Mouse (Mus musculus) E14TG2a.4 (cell line): ENCODE measurements around the gene Sec1.

Experiments
- H3K27me3 ChIP-seq: 2 replicates; pipeline ENCODE4 v1.6.1; 2014; ENCODE audit warnings: low read length, control low read depth; ENCODE audit not compliant: insufficient read depth
- H3K36me3 ChIP-seq: 2 replicates; pipeline ENCODE4 v1.6.1; 2014; ENCODE audit warnings: low read length, control low read depth; ENCODE audit not compliant: insufficient read depth
- H3K4me1 ChIP-seq: replicated peaks from 2 replicates; pipeline ENCODE4 v1.6.1; 2014; ENCODE audit warnings: low read depth, low read length, control low read depth
- H3K4me3 ChIP-seq: replicated peaks from 2 replicates; pipeline ENCODE4 v1.5.1; 2014; ENCODE audit warnings: mild to moderate bottlenecking, low read length
- H3K9me3 ChIP-seq: 2 replicates; pipeline ENCODE4 v1.6.1; 2014; ENCODE audit warnings: low read length, control low read depth
- CTCF ChIP-seq: conservative IDR thresholded peaks from 2 replicates; pipeline ENCODE4 v1.5.1; 2014; ENCODE audit warnings: low read length
- NANOG ChIP-seq: IDR thresholded peaks from 2 replicates; pipeline ENCODE4 v1.6.1; 2014; ENCODE audit warnings: borderline replicate concordance, low read length, mixed read lengths
- POU5F1 ChIP-seq: IDR thresholded peaks from 2 replicates; pipeline ENCODE4 v1.6.1; 2014; ENCODE audit warnings: low read length, borderline replicate concordance

Sec1 gene

DNA sequence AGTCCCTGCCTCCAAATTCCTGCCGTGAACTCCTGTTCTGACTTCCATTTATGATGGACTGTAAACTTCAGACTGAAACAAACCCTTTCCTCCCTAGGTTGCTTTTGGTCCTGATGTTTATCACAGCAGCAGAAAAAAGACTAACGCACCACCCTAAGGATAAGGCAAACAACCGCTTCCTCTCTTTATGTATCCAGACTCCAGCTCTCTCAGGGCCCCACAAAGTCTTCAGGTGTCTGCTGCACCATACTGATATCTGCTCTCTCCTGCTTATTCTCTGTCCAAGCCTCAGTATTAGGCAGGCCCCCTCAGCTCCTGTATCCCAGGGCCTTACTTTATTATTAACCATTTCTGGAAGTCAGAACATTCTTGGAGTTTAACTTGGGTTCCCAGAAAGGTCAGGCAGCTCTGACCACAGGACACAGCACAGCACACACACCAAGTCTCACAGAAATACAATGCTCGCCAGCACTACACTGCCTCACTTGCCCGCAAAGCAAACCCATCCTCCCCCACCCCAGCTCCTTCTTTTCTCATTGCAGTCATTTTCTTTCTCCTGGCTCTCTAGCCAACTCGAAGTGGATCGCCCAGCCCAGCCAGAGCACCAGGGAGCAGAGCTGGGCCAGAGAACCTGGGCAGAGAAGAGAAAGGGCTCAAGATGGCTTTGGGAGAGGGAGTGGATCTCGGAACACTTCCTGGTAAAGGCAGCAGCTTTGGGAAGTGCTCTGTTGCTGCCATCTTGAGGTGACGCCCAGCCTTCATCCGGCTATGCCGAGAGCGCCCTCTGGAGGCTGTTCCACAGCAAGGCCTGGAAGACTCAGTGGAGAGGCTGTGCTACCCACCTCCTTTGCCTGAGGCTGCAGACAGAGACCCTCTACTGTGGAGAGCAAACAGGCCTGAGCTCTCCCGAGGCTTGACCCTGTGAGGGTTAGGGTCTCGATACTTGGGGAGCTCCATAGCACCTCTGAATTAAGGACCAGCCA, 11.8 kb downstream of the Sec1 start:
- Histone ChIP-seq H3K4me3 (peak overlapping the region; percentile 61), H3K27me3 (peaks cover 19% of the 10 kb centered on the region), H3K36me3 (no peaks in the 10 kb centered on the region; the same call in 1 of the 2 replicates), H3K4me1 (peaks cover 45% of the 10 kb centered on the region), H3K9me3 (no peaks in the 10 kb centered on the region)
- TF ChIP-seq POU5F1 (no peak), CTCF (peak; percentile 93)

DNA sequence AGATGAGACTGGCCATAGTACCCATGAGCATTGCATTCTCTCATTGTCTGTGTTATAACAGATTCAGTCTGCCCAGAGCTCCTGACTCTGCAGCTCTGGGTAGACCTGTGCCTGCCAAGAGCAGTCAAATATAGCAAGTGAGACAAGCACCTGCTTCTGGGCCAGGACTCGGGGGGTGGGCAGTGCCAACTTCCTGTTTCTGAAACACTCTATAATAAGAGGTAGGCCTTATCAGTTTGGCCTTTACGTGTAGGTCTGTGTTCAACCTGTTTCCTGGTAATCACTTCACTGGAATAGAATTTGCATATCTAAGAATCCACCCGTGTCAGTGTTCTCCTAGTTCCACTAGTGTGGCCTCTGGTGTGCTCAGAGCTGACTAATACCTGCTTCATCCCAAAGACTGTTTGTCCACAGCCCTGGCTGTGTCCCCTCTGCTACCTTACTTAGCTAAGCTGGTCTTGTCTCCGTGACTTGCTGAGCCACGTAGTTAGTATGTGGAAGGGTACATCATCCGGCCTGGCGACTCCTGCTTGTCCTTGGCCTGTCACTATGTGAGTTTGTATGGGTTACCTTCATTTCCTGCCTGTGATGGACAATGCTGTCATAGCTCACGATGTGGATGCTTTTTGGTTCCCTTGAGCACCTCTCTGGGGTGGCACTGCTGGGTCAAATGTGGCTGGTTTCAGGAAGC, 13.0 kb downstream of the Sec1 start:
- no peak overlapping the region for H3K4me3 ChIP-seq
- no peak for TF ChIP-seq CTCF
- TF ChIP-seq NANOG = no peak
- H3K9me3 ChIP-seq = no peaks in the 10 kb centered on the region
- H3K27me3 ChIP-seq = peaks cover 24% of the 10 kb centered on the region
- no peaks in the 10 kb centered on the region; the same call in 1 of the 2 replicates for H3K36me3 ChIP-seq
- peaks cover 43% of the 10 kb centered on the region for H3K4me1 ChIP-seq

- no peak for TF ChIP-seq CTCF
- no peak for TF ChIP-seq POU5F1
- TF ChIP-seq NANOG = no peak
- peaks cover 39% of the 10 kb centered on the region for H3K4me1 ChIP-seq
- H3K4me3 ChIP-seq = no peak overlapping the region
- H3K9me3 ChIP-seq = no peaks in the 10 kb centered on the region
- H3K27me3 ChIP-seq = peaks cover 22% of the 10 kb centered on the region
- H3K36me3 ChIP-seq = no peaks in the 10 kb centered on the region; the same call in 1 of the 2 replicates
Observed at GRCm38 (mm10) chr7:45679966-45680621, 14.1 kb downstream of the Sec1 start.

GRCm38 (mm10) chr7:45678513-45678912, 15.7 kb downstream of the Sec1 start:
- no peaks in the 10 kb centered on the region for H3K9me3 ChIP-seq
- peaks cover 27% of the 10 kb centered on the region for H3K27me3 ChIP-seq
- H3K4me1 ChIP-seq = peaks cover 23% of the 10 kb centered on the region
- no peak overlapping the region for H3K4me3 ChIP-seq
- TF ChIP-seq NANOG = no peak
- TF ChIP-seq CTCF = no peak
- no peak for TF ChIP-seq POU5F1
- no peaks in the 10 kb centered on the region; the same call in 1 of the 2 replicates for H3K36me3 ChIP-seq

GRCm38 (mm10) chr7:45677627-45678295, 16.4 kb downstream of the Sec1 start:
- H3K36me3 ChIP-seq = no peaks in the 10 kb centered on the region; the same call in 1 of the 2 replicates
- no peaks in the 10 kb centered on the region for H3K9me3 ChIP-seq
- H3K4me1 ChIP-seq = peaks cover 16% of the 10 kb centered on the region
- peaks cover 33% of the 10 kb centered on the region for H3K27me3 ChIP-seq
- no peak for TF ChIP-seq CTCF
- no peak overlapping the region for H3K4me3 ChIP-seq

GRCm38 (mm10) chr7:45668921-45669320, 25.3 kb downstream of the Sec1 start:
- peaks cover 16% of the 10 kb centered on the region; the same call in 1 of the 2 replicates for H3K27me3 ChIP-seq
- TF ChIP-seq CTCF (peak; percentile 54), POU5F1 (no peak), NANOG (no peak)
- no peaks in the 10 kb centered on the region for H3K36me3 ChIP-seq

DNA sequence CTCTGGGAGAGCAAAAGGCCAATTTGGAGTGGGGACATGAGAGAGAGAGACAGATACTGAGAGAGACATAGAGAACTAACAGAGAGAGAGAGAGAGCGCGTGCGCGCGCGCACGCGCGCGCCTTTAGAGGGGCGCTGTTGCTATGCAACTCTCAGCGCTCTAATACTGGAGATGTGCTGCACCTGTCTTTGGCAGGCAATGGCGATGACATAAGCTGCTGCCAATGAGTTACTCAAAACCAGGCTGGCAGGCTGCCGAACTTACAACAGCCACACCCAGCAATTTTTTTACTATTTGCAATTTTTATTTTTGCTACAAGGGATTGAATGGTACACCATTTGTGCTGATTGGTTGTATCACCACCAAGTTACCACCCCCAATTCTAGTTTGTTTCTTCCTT, 26.4 kb downstream of the Sec1 start:
- H3K9me3 ChIP-seq = peaks cover 13% of the 10 kb centered on the region
- TF ChIP-seq NANOG = no peak
- TF ChIP-seq CTCF = no peak
- no peak for TF ChIP-seq POU5F1
- H3K27me3 ChIP-seq = peaks cover 13% of the 10 kb centered on the region; the same call in 1 of the 2 replicates
- H3K4me1 ChIP-seq = peaks cover 37% of the 10 kb centered on the region
- H3K4me3 ChIP-seq = no peak overlapping the region
- no peaks in the 10 kb centered on the region for H3K36me3 ChIP-seq

More at GRCm38 (mm10) chr7:45668921-45669320, 25.3 kb downstream of the Sec1 start:
- peaks cover 13% of the 10 kb centered on the region for H3K9me3 ChIP-seq
- H3K4me3 ChIP-seq = no peak overlapping the region
- peaks cover 27% of the 10 kb centered on the region for H3K4me1 ChIP-seq

DNA sequence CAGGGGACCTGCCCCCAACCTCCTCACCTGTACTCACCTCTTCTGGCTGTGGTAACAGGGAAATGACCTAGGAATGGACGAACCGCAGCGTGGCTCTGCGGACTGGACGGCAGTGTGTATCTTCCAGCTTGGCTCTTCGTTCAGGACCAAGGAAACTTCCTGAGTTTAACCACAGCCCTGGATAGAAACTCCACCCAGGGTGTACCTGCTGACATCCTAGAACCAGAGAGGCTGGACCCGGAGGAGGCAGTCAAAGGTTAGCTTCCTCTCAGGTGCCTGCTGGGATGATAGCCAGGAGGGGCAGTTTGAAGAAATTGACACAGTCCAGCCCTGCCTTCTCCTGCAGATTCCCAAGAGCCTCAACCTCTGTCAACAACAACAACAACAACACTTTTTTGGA, 28.0 kb downstream of the Sec1 start, which contains the start of gene Fut2:
Gene Fut2, minus strand, starts transcription at position 234 of the 400 bp plus-strand sequence.
- H3K9me3 ChIP-seq = peaks cover 15% of the 10 kb centered on the region

More for the DNA sequence above, 28.0 kb downstream of the Sec1 start, which contains the start of gene Fut2:
- Histone ChIP-seq H3K4me1 (peaks cover 37% of the 10 kb centered on the region), H3K36me3 (no peaks in the 10 kb centered on the region), H3K27me3 (0 out of 2 replicates have a peak, but pooled peaks cover 13% of the 10 kb centered on the region), H3K4me3 (no peak within 1 kb of the TSS)
- TF ChIP-seq POU5F1 = no peak
- TF ChIP-seq NANOG = no peak
- no peak for TF ChIP-seq CTCF
